Mouse (Mus musculus) midbrain, embryonic 16.5 days (tissue): Measurements from ENCODE around the gene Tln2. TPM values are rescaled to one million over a fixed set of nuclear protein-coding genes. Genes with fewer than 3 reads are reported as not detected.

Source experiments
- ATAC-seq: fragments of 200-750 bp; cut with Nextera tagmentation; 2 replicates; pipeline ENCODE4 v1.8.0; 2017; ENCODE audit warnings: moderate TSS enrichment
- H3K27ac ChIP-seq: fragments of 300-500 bp; sonication (generic); 2 replicates; pipeline ENCODE4 v1.5.1; 2014; ENCODE audit warnings: mild to moderate bottlenecking, low read length, mixed read lengths
- H3K27me3 ChIP-seq: fragments of 300-500 bp; sonication (generic); 2 replicates; pipeline ENCODE4 v1.6.1; 2014; ENCODE audit warnings: low read depth, low read length, mixed read lengths; ENCODE audit not compliant: control insufficient read depth, insufficient read depth
- H3K36me3 ChIP-seq: fragments of 300-500 bp; sonication (generic); 2 replicates; pipeline ENCODE4 v1.6.1; 2014; ENCODE audit warnings: mild to moderate bottlenecking, low read length, moderate library complexity, mixed read lengths; ENCODE audit not compliant: control insufficient read depth, insufficient read depth
- H3K4me1 ChIP-seq: fragments of 300-500 bp; sonication (generic); 2 replicates; pipeline ENCODE4 v1.6.1; 2014; ENCODE audit warnings: mild to moderate bottlenecking, low read length, mixed read lengths; ENCODE audit not compliant: control insufficient read depth, insufficient read depth
- H3K4me2 ChIP-seq: fragments of 300-500 bp; sonication (generic); 2 replicates; pipeline ENCODE4 v1.6.1; 2014; ENCODE audit warnings: mild to moderate bottlenecking, low read length, mixed read lengths
- H3K4me3 ChIP-seq: fragments of 300-500 bp; sonication (generic); 2 replicates; pipeline ENCODE4 v1.5.1; 2014; ENCODE audit warnings: low read depth, mild to moderate bottlenecking, low read length, moderate library complexity, mixed read lengths
- H3K9ac ChIP-seq: fragments of 300-500 bp; sonication (generic); 2 replicates; pipeline ENCODE4 v1.6.1; 2014; ENCODE audit warnings: low read depth, low read length, mixed read lengths
- H3K9me3 ChIP-seq: fragments of 300-500 bp; sonication (generic); replicated peaks from 2 replicates; pipeline ENCODE4 v1.6.1; 2014; ENCODE audit warnings: mild to moderate bottlenecking, low read length, mixed read lengths; ENCODE audit not compliant: control insufficient read depth, poor library complexity, severe bottlenecking
- WGBS: fragments of 180-500 bp; shearing (Covaris S2); extraction: QIAGEN DNeasy Blood & Tissue Kit; methylation state at CpG from one replicate; pipeline ENCODE4 v1.1.7; 2014; 5-methylcytosine and 5-hydroxymethylcytosine counted together
- polyA plus RNA-seq: library from polyadenylated mRNA; unstranded; fragments of >200 nt; fragmentation: Nextera tagmentation; extraction: Ambion mirVana; gene quantifications from 2 replicates; pipeline ENCODE4 v1.2.1, GENCODE M21; 2015

Tln2 gene
- polyA plus RNA-seq, 1 experiment from 2014 or later, result 24.8 TPM

GRCm38 (mm10) chr9:67418092-67418491, 141.4 kb downstream of the Tln2 start:
- no peak overlapping the region for H3K9ac ChIP-seq
- ATAC-seq, result no peak
- H3K4me1 ChIP-seq, result peaks cover 9% of the 10 kb centered on the region
- H3K27ac ChIP-seq, result no peak overlapping the region
- no peaks in the 10 kb centered on the region for H3K27me3 ChIP-seq
- no peaks in the 10 kb centered on the region for H3K36me3 ChIP-seq
- no peak overlapping the region for H3K4me3 ChIP-seq
- H3K4me2 ChIP-seq, result no peak overlapping the region
- H3K9me3 ChIP-seq, result no peaks in the 10 kb centered on the region
- WGBS, result 58% methylated on average over 5 of the region's 6 CpGs

GRCm38 (mm10) chr9:67410667-67411066, 148.8 kb downstream of the Tln2 start:
- Histone ChIP-seq H3K9me3 (no peaks in the 10 kb centered on the region), H3K4me2 (no peak overlapping the region), H3K36me3 (no peaks in the 10 kb centered on the region), H3K27ac (peak overlapping the region; percentile 52), H3K4me1 (no peaks in the 10 kb centered on the region), H3K9ac (0 out of 2 replicates have a peak overlapping the region, but pooled peaks have one; percentile 14), H3K27me3 (no peaks in the 10 kb centered on the region), H3K4me3 (no peak overlapping the region)
- 66% methylated on average over 2 of the region's 2 CpGs for WGBS
- ATAC-seq, result no peak

- Histone ChIP-seq H3K36me3 (no peaks in the 10 kb centered on the region), H3K9me3 (no peaks in the 10 kb centered on the region), H3K4me2 (no peak overlapping the region), H3K27ac (no peak overlapping the region), H3K4me1 (no peaks in the 10 kb centered on the region), H3K9ac (no peak overlapping the region), H3K4me3 (no peak overlapping the region), H3K27me3 (no peaks in the 10 kb centered on the region)
- WGBS, result 88% methylated on average over 7 of the region's 7 CpGs
- ATAC-seq, result no peak
Observed at GRCm38 (mm10) chr9:67404736-67405135, 154.8 kb downstream of the Tln2 start.

- 91% methylated on average over 6 of the region's 6 CpGs for WGBS
- no peak for ATAC-seq
- Histone ChIP-seq H3K4me2 (no peak overlapping the region), H3K4me1 (no peaks in the 10 kb centered on the region), H3K27me3 (no peaks in the 10 kb centered on the region), H3K9me3 (no peaks in the 10 kb centered on the region), H3K9ac (no peak overlapping the region), H3K36me3 (no peaks in the 10 kb centered on the region), H3K4me3 (no peak overlapping the region), H3K27ac (no peak overlapping the region)
Observed at GRCm38 (mm10) chr9:67399563-67399962, 159.9 kb downstream of the Tln2 start.

GRCm38 (mm10) chr9:67397756-67398155, 161.7 kb downstream of the Tln2 start:
- H3K36me3 ChIP-seq, result no peaks in the 10 kb centered on the region
- H3K4me3 ChIP-seq, result no peak overlapping the region
- WGBS, result 86% methylated on average over 3 of the region's 3 CpGs

GRCm38 (mm10) chr9:67396446-67396845, 163.1 kb downstream of the Tln2 start:
- Histone ChIP-seq H3K9ac (no peak overlapping the region), H3K9me3 (no peaks in the 10 kb centered on the region), H3K27me3 (no peaks in the 10 kb centered on the region), H3K4me2 (no peak overlapping the region), H3K4me1 (no peaks in the 10 kb centered on the region), H3K36me3 (no peaks in the 10 kb centered on the region), H3K27ac (no peak overlapping the region), H3K4me3 (no peak overlapping the region)
- 91% methylated on average over 3 of the region's 3 CpGs for WGBS
- no peak for ATAC-seq

More at GRCm38 (mm10) chr9:67397756-67398155, 161.7 kb downstream of the Tln2 start:
- no peaks in the 10 kb centered on the region for H3K4me1 ChIP-seq
- H3K27ac ChIP-seq, result no peak overlapping the region
- no peaks in the 10 kb centered on the region for H3K27me3 ChIP-seq
- H3K9me3 ChIP-seq, result no peaks in the 10 kb centered on the region
- no peak overlapping the region for H3K9ac ChIP-seq
- H3K4me2 ChIP-seq, result no peak overlapping the region
- no peak for ATAC-seq

- H3K9ac ChIP-seq, result no peak overlapping the region
- H3K4me3 ChIP-seq, result no peak overlapping the region
- no peaks in the 10 kb centered on the region for H3K36me3 ChIP-seq
- no peaks in the 10 kb centered on the region for H3K27me3 ChIP-seq
- no peak for ATAC-seq
- H3K4me1 ChIP-seq, result no peaks in the 10 kb centered on the region
- no peaks in the 10 kb centered on the region for H3K9me3 ChIP-seq
- no peak overlapping the region for H3K27ac ChIP-seq
- no peak overlapping the region for H3K4me2 ChIP-seq
- 79% methylated on average over 9 of the region's 9 CpGs for WGBS
Observed at GRCm38 (mm10) chr9:67384028-67384590, 175.4 kb downstream of the Tln2 start.

GRCm38 (mm10) chr9:67380095-67380494, 179.4 kb downstream of the Tln2 start:
- Histone ChIP-seq H3K4me1 (no peaks in the 10 kb centered on the region), H3K4me2 (no peak overlapping the region), H3K27me3 (no peaks in the 10 kb centered on the region), H3K36me3 (no peaks in the 10 kb centered on the region), H3K27ac (no peak overlapping the region), H3K9me3 (no peaks in the 10 kb centered on the region), H3K9ac (no peak overlapping the region), H3K4me3 (no peak overlapping the region)
- 56% methylated on average over 5 of the region's 5 CpGs for WGBS
- ATAC-seq, result no peak

- H3K9ac ChIP-seq, result no peak overlapping the region
- no peaks in the 10 kb centered on the region for H3K4me1 ChIP-seq
- no peaks in the 10 kb centered on the region for H3K9me3 ChIP-seq
- ATAC-seq, result no peak
- 93% methylated on average over 5 of the region's 5 CpGs for WGBS
- no peak overlapping the region for H3K4me3 ChIP-seq
- no peak overlapping the region for H3K27ac ChIP-seq
- no peak overlapping the region for H3K4me2 ChIP-seq
- H3K27me3 ChIP-seq, result no peaks in the 10 kb centered on the region
- no peaks in the 10 kb centered on the region for H3K36me3 ChIP-seq
Observed at GRCm38 (mm10) chr9:67378772-67379171, 180.7 kb downstream of the Tln2 start.
